Mouse (Mus musculus): ENCODE measurements around the gene Apbb1ip.

DNA sequence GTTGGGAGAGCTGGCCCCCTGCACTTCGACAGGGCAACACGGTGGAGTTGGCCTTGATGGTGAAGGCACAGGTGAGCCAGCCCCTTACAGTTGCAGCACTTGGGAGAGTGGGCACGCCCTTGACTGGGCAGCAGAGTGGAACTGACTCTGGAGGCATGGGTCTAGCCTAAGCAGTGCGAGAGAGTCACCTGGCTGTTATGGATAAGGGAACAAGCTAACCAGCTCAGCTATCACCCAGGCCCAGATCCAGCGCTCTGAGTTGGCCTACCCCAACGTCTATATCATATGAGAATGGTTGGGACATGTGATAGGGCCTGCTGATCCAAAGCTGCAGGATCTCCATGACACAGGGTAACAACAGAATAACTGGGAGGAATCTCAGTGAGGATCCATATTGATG is 18.3 kb upstream of the Apbb1ip start:
- TF ChIP-seq CTCF (IDR thresholded peaks at IDR 0.05; ENCODE audit: low read depth, low read length) (no peak), POLR2A (IDR thresholded peaks at IDR 0.05; ENCODE audit: extremely low read depth, insufficient read depth, low read length) (no peak)
